Mouse (Mus musculus): Measurements from ENCODE around the gene Nbeal2. TPM values are rescaled to one million over a fixed set of nuclear protein-coding genes. Genes with fewer than 3 reads are reported as not detected.

The Nbeal2 gene
- polyA plus RNA-seq, 1 experiment from 2014 or later: 2.1 TPM

DNA sequence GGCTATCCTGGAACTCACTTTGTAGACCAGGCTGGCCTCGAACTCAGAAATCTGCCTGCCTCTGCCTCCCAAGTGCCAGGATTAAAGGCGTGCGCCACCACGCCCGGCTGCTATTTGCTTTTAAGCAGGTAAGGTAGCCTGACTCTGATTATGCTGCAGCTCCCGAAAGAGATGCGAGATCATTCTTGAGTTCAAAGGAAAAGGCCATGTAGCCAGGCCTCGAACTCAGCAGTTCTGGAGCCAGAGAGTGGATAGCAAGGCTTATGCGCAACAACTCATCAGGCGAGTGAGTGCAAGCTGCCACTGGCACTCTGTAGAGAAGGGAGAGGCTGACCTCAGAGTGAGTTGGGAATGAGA lies 1.7 kb upstream of the Nbeal2 start:
- Histone ChIP-seq H3K27me3 (peaks cover 36% of the 10 kb centered on the region), H3K4me3 (peak overlapping the region; percentile 70), H3K27ac (peak overlapping the region; percentile 79), H3K4me2 (replicated peaks) (peak overlapping the region; percentile 77), H3K36me3 (peaks cover 9% of the 10 kb centered on the region; the same call in 1 of the 2 replicates), H3K4me1 (peaks cover 35% of the 10 kb centered on the region), H3K9me3 (replicated peaks) (no peaks in the 10 kb centered on the region), H3K9ac (peak overlapping the region; percentile 49; the same call in 1 of the 2 replicates)
- 85% methylated on average over 10 of the region's 10 CpGs for WGBS
- ATAC-seq (ENCODE audit: low FRiP score): no peak

DNA sequence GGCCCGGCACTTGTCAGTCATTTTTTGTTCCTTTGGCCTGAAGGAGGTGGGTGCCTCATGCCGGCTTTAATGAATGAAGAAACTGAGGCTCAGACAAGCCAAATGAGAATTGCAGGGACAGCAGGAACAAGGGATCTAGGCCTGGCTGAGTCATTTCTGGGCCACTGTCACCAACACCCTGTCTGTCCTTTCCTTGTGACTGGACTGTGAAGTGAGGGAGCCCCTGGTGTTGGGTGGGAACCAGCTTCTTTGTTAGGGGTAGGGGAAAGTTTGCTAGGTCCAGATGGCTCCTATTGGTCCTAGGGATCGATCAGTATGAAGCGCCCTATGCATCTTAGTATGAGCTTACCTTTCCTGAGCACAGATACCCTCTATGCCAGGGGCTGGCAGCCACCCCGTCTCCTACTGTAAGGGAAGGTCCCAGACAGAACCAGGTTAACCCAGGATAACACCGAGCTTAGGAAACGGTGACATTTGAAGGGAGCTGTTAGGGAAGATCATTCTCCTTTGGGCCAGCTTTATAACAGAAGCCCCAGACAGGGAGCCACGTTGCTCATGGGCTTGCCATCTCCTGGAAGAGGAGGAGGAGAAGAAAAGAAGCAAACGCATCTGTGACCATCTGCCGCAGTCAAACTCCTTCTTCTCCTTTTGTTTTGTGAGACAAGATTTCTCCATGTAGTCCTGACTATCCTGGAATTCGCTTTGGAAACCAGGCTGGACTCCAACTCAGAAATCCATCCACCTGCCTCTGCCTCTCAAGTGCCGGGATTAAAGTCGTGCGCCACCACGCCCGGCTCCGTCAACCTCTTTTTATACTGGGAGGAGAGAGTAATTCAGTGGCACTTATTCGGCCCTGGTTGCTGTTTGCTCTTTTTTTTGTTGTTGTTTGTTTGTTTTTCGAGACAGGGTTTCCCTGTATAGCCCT lies 1.0 kb upstream of the Nbeal2 start:
- Histone ChIP-seq H3K9me3 (replicated peaks) (no peaks in the 10 kb centered on the region), H3K27me3 (peaks cover 36% of the 10 kb centered on the region), H3K4me1 (peaks cover 39% of the 10 kb centered on the region), H3K9ac (peak overlapping the region; percentile 72; the same call in 1 of the 2 replicates), H3K36me3 (peaks cover 9% of the 10 kb centered on the region; the same call in 1 of the 2 replicates), H3K27ac (no peak overlapping the region), H3K4me2 (replicated peaks) (peak overlapping the region; percentile 100), H3K4me3 (0 out of 2 replicates have a peak overlapping the region, but pooled peaks have one; percentile 63)
- 84% methylated on average over 19 of the region's 19 CpGs for WGBS
- no peak for ATAC-seq (ENCODE audit: low FRiP score)

DNA sequence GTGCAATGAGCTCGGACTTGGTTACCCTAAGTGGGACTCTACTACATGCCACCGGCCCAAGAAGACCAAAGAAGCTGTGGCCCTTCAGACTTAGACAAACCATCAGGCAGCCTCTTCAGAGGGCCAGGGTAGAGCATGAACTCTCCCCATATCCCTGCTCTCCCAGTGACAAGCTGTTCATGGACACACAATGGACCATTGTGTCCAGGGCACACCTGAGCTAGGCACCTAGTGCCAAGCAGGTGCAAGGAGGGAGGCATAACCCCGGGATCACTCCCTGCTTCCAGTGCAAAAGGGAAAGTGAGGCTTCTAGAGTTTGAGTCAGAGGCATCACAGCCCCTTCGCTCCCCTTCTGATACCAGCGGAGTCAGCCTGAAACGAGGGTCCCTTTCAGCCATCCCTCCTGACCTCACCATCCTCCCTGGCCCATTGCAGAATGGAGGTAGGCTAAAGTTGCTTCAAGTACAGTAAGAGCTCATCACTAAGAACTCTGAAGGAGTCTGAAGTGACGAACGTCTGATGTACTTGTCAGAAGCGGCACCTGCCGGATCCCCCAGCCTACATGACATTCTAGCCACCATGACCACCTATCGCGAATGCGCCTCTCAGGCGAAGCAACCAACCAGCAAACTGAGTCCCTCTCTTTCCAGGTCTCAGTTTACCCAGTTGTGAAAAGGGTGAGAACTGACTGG lies 852 bp downstream of the Nbeal2 start:
- Histone ChIP-seq H3K27me3 (peaks cover 36% of the 10 kb centered on the region), H3K4me3 (peak overlapping the region; percentile 63), H3K27ac (no peak overlapping the region), H3K36me3 (no peaks in the 10 kb centered on the region), H3K9me3 (replicated peaks) (no peaks in the 10 kb centered on the region), H3K4me1 (peaks cover 47% of the 10 kb centered on the region), H3K9ac (peak overlapping the region; percentile 72; the same call in 1 of the 2 replicates), H3K4me2 (replicated peaks) (peak overlapping the region; percentile 100)
- 24% methylated on average over 14 of the region's 14 CpGs for WGBS
- ATAC-seq (ENCODE audit: low FRiP score): no peak

DNA sequence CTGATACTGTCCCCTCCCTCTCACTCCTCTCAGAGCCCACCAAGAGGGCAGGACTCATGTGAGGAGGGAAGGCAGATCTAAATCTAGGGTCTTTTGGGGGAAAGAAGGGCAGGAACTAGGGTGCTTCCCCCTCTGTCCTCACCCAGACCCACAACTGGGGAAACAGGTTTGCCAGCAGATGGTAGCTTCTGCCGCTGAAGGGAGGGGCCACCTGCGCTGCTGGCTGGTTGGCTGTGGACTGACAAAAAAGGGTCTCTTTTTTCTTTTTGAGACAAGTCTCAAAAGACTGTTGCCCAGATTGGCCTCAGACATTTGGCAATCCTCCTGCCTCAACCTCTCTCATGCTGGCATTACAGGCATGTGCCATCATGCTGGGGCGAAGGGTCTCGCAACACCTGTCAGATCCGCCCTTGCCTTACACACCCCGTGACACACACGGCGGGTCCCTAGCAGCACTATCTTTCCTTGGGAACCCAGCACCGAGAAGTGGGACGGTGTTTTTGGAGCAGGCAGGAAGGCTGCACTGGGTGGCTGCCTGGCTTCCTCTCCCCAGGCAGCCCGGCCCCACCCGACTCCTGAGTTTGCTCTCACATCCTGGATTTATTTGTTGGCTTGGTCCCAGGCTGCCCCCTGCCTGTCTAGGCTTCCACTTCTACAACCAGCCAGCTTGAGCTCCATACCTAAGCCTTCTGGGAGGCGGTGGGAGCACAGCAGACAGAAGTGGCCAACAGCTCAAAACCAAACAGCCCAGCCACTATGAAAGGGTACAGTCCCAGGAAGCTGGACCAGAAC lies 1.8 kb downstream of the Nbeal2 start:
- Histone ChIP-seq H3K9ac (no peak overlapping the region), H3K9me3 (replicated peaks) (no peaks in the 10 kb centered on the region), H3K4me3 (no peak overlapping the region), H3K4me1 (peaks cover 38% of the 10 kb centered on the region), H3K27me3 (peaks cover 36% of the 10 kb centered on the region), H3K36me3 (no peaks in the 10 kb centered on the region), H3K27ac (no peak overlapping the region), H3K4me2 (replicated peaks) (no peak overlapping the region; the same call in 1 of the 2 replicates)
- ATAC-seq (ENCODE audit: low FRiP score): no peak
- 36% methylated on average over 13 of the region's 13 CpGs for whole genome bisulfite sequencing

DNA sequence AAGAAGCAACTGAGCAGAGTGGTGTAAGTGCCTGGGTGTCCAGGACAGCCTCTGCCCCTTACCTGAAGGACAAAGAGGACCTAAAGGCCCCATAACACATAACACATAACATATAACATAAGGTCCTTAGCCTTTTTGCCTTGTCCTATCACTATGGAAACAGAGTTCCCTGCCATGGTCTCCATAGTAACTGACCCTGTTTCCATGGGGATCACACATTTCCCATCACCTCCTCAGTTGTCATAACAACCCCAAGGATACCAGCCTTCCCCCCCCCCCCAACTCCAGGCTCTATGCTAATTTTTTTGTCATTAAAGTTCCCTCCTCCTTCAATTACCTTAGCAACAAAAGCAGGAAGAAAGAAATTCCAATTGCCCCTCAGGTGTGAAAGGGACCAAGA lies 4.2 kb downstream of the Nbeal2 start:
- Histone ChIP-seq H3K4me1 (peaks cover 32% of the 10 kb centered on the region), H3K9me3 (replicated peaks) (no peaks in the 10 kb centered on the region), H3K4me2 (replicated peaks) (peak overlapping the region; percentile 14; the same call in 1 of the 2 replicates), H3K4me3 (no peak overlapping the region), H3K36me3 (no peaks in the 10 kb centered on the region), H3K27ac (no peak overlapping the region), H3K27me3 (peaks cover 33% of the 10 kb centered on the region), H3K9ac (no peak overlapping the region)
- no peak for ATAC-seq (ENCODE audit: low FRiP score)

DNA sequence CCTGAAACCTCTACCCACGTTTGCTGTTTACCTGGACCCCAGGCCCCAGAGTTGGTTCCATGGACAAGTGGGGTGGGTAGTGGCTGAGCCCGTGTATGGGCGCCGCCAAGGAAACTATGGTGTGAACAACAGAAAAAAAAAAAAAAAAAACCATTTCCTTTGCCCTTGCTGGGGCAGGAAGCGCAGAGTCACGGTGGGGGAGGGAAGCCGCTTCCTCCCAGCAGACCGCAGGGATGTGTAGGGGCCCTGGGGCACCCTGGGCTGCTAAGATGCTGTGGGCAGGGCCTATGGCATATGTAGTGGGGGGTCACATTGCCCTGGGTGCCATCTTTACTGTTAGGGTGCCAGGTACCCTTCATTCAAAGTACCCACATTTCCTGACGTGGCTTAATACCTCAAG lies 8.7 kb downstream of the Nbeal2 start:
- H3K4me1 ChIP-seq: peaks cover 13% of the 10 kb centered on the region
- WGBS: 86% methylated on average over 9 of the region's 9 CpGs
- no peaks in the 10 kb centered on the region for H3K27me3 ChIP-seq
- no peak overlapping the region for H3K4me3 ChIP-seq
- no peaks in the 10 kb centered on the region for H3K36me3 ChIP-seq
- H3K9me3 ChIP-seq (replicated peaks): no peaks in the 10 kb centered on the region
- no peak overlapping the region for H3K9ac ChIP-seq
- ATAC-seq (ENCODE audit: low FRiP score): no peak
- H3K4me2 ChIP-seq (replicated peaks): no peak overlapping the region
- no peak overlapping the region for H3K27ac ChIP-seq

DNA sequence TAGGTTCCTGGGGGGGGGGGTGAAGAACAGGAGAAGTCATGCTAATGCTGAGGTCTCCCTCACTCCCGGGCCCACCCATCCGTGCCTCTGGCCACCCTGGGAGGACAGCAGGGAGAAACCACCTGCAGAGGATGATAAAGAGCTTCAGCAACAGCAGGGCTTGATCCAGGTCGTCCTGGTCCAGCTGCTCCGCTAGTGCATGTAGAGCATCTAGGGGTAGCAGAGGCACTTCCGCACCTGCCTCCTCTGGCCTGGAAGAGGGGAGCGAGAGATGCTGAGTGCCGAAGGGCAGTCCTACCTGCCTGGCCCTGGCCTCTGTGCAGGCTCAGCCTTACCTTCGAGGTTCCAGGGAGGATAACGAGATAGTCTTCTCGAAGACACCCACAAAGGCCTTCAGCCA lies 9.7 kb downstream of the Nbeal2 start:
- H3K36me3 ChIP-seq: no peaks in the 10 kb centered on the region
- H3K4me1 ChIP-seq: peaks cover 4% of the 10 kb centered on the region
- no peak overlapping the region for H3K4me2 ChIP-seq (replicated peaks)
- WGBS: 91% methylated on average over 10 of the region's 10 CpGs
- H3K9ac ChIP-seq: no peak overlapping the region
- no peak overlapping the region for H3K4me3 ChIP-seq
- ATAC-seq (ENCODE audit: low FRiP score): no peak
- H3K9me3 ChIP-seq (replicated peaks): no peaks in the 10 kb centered on the region
- no peak overlapping the region for H3K27ac ChIP-seq
- no peaks in the 10 kb centered on the region for H3K27me3 ChIP-seq

DNA sequence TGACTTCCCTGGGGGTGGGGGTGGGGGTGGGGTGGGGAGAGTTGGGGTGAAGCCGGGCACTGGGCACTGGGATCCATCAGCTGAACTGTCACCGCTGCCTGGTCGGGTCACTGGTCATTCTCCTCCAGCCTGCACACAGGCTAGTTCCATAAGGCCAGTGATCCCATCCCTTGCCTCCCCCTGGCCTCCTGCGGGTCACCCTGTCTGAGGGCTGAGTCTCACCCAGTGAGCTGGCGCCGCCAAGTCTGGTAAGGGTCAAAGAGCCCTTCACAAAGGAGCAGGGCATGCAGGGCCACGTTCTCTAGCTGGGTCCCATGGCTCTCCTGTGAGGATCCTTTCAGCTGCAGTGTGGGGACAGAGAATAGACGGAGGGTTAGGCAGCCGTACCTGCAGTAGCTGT lies 10.2 kb downstream of the Nbeal2 start:
- Histone ChIP-seq H3K27ac (no peak overlapping the region), H3K36me3 (peaks cover under 1% of the 10 kb centered on the region; the same call in 1 of the 2 replicates), H3K9ac (no peak overlapping the region), H3K4me1 (peaks cover 2% of the 10 kb centered on the region; the same call in 1 of the 2 replicates), H3K27me3 (no peaks in the 10 kb centered on the region), H3K4me3 (no peak overlapping the region), H3K4me2 (replicated peaks) (no peak overlapping the region), H3K9me3 (replicated peaks) (no peaks in the 10 kb centered on the region)
- 68% methylated on average over 9 of the region's 9 CpGs for WGBS
- ATAC-seq (ENCODE audit: low FRiP score): no peak

DNA sequence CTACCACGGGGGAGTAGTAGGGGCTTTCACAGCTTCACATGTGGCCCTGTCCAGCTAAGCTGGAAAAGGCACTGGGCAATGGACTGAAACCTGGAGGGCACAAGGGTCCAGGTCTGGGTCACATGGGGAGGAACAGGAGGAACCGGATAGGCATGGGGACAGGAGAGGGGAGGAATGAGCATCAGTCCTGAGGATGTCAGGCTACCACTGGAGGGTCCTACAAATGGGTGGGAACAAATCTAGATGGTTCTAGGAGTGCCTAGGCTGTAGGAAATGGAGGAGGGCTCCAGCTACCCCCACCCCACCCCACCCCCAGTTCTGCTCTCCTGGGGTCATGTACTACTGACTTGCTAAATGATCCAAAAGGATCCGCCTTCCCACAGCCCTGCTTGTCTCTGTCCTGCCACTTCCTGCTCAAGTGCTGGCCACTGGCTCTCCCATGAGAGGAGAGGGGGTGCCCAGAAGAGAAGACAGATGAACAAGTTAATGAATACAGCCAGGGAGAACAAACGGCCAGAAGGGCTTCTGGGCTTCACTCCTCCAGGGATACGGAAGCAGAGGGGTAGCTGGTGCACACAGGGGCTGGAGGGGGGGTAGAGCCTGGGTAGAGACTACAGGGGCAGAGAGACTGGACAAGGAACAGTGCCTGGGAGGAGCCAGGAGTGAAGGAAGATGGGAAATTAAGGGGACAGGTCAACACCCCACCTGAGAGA lies 11.0 kb downstream of the Nbeal2 start:
- H3K4me3 ChIP-seq: no peak overlapping the region
- peaks cover 2% of the 10 kb centered on the region; the same call in 1 of the 2 replicates for H3K4me1 ChIP-seq
- no peak overlapping the region for H3K4me2 ChIP-seq (replicated peaks)
- no peak overlapping the region for H3K27ac ChIP-seq
- no peaks in the 10 kb centered on the region for H3K27me3 ChIP-seq
- no peaks in the 10 kb centered on the region for H3K9me3 ChIP-seq (replicated peaks)
- 45% methylated on average over 5 of the region's 5 CpGs for WGBS
- no peak overlapping the region for H3K9ac ChIP-seq
- H3K36me3 ChIP-seq: peaks cover 4% of the 10 kb centered on the region; the same call in 1 of the 2 replicates
- no peak for ATAC-seq (ENCODE audit: low FRiP score)

DNA sequence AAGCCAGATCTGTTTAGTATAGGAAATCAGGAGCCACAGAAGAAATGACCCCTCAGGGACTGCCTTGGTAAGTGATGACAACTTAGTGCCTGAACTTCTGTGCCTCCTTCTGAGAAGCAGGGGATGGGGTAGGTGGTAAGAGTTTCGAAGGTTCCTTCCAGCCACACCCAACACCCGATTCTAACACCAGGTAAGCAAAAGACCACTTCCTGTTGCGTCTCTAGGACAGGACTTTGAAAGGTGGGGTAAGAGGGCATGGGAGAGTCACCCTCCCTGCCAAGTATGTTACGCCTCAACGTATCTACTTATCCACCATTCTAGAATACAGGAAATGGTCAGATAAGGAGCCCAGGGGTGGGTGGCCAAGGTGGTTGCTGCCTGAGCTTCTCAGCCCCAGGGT lies 13.0 kb downstream of the Nbeal2 start:
- Histone ChIP-seq H3K4me2 (replicated peaks) (no peak overlapping the region), H3K4me1 (peaks cover 2% of the 10 kb centered on the region; the same call in 1 of the 2 replicates), H3K27ac (no peak overlapping the region), H3K9me3 (replicated peaks) (no peaks in the 10 kb centered on the region), H3K27me3 (peaks cover 3% of the 10 kb centered on the region; the same call in 1 of the 2 replicates), H3K4me3 (no peak overlapping the region), H3K36me3 (peaks cover 4% of the 10 kb centered on the region; the same call in 1 of the 2 replicates), H3K9ac (no peak overlapping the region)
- WGBS: 88% methylated on average over 5 of the region's 5 CpGs
- no peak for ATAC-seq (ENCODE audit: low FRiP score)

DNA sequence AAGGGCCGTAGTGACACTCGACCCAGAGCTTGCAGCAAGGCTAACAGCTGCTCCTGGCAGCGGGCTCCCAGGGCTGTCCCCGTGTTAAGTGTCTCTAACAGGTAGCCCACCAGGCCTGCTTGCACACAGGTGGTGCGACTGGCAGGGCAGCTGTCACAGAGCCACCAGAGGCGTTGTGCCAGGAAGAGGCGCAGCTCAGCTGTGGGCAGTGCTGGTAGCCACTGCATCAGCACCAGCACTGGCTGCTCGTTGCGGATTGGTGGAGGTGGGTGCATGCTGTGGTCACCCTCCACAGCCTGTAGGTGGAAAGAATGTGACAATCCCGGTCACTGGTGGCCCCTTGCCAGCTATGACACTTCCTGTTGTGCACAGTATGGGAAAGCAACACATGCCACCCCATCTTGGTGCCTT lies 15.3 kb downstream of the Nbeal2 start:
- H3K4me1 ChIP-seq: peaks cover 5% of the 10 kb centered on the region; the same call in 1 of the 2 replicates
- no peak overlapping the region for H3K4me3 ChIP-seq
- H3K4me2 ChIP-seq (replicated peaks): no peak overlapping the region
- peaks cover 8% of the 10 kb centered on the region; the same call in 1 of the 2 replicates for H3K27me3 ChIP-seq
- H3K36me3 ChIP-seq: peaks cover 4% of the 10 kb centered on the region; the same call in 1 of the 2 replicates
- WGBS: 84% methylated on average over 10 of the region's 10 CpGs
- no peak for ATAC-seq (ENCODE audit: low FRiP score)
- no peaks in the 10 kb centered on the region for H3K9me3 ChIP-seq (replicated peaks)
- H3K27ac ChIP-seq: no peak overlapping the region
- no peak overlapping the region for H3K9ac ChIP-seq
